ENCODE assay signal across 24 mouse cellular contexts in genomic region chr5:133320206-133320605, GRCm38 (mm10).
"Had no signal": no experiment of that assay in that cellular context is flagged by ENCODE, and none has a peak within 500 bp of the region (broad histone marks: within the 10 kb centered on the region; RNA-seq: fewer than 3 reads in every experiment).

No protein-coding gene starts in this region.

- H3K4me2 ChIP-seq: heart, embryonic 11.5 days; heart, embryonic 13.5 days; heart, embryonic 15.5 days; hindbrain, embryonic 13.5 days; hindbrain, embryonic 15.5 days; kidney, embryonic 15.5 days; limb, embryonic 12.5 days; liver, embryonic 11.5 days had no signal

- H3K4me3 ChIP-seq: heart, adult 2 months; heart, embryonic 13.5 days; heart, embryonic 15.5 days; hindbrain, embryonic 13.5 days; hindbrain, embryonic 15.5 days; kidney, embryonic 15.5 days; left cerebral cortex, adult 2 months; limb, embryonic 10.5 days; limb, embryonic 12.5 days had no signal

- DNase-seq: gastrocnemius, postnatal 14 days; gastrocnemius, postnatal 36 days; heart, adult 11 months; heart, adult 2 months; heart, postnatal 14 days; heart, postnatal 36 days; kidney, adult 11 months; kidney, adult 2 months; kidney, adult 9 months; kidney, postnatal 14 days; kidney, postnatal 36 days had no signal

- ATAC-seq: hindbrain, postnatal 0 days; intestine, embryonic 16.5 days had no signal

- H3K36me3 ChIP-seq: heart, embryonic 13.5 days; heart, embryonic 15.5 days; hindbrain, embryonic 13.5 days; hindbrain, embryonic 15.5 days; kidney, embryonic 15.5 days; limb, embryonic 10.5 days; limb, embryonic 12.5 days had no signal

- H3K4me1 ChIP-seq: heart, embryonic 13.5 days; heart, embryonic 15.5 days; hindbrain, embryonic 13.5 days; hindbrain, embryonic 15.5 days; kidney, embryonic 15.5 days; limb, embryonic 10.5 days; limb, embryonic 12.5 days had no signal

- H3K9me3 ChIP-seq: heart, embryonic 13.5 days; heart, embryonic 15.5 days; hindbrain, embryonic 13.5 days; hindbrain, embryonic 15.5 days; kidney, embryonic 15.5 days; limb, embryonic 10.5 days; limb, embryonic 12.5 days had no signal

- H3K27ac ChIP-seq: heart, adult 2 months; heart, embryonic 13.5 days; heart, embryonic 15.5 days; hindbrain, embryonic 13.5 days; hindbrain, embryonic 15.5 days; hindbrain, postnatal 0 days; kidney, embryonic 15.5 days; kidney, postnatal 0 days; left cerebral cortex, adult 2 months; limb, embryonic 10.5 days; limb, embryonic 12.5 days had no signal

- H3K27me3 ChIP-seq: heart, embryonic 13.5 days; heart, embryonic 15.5 days; hindbrain, embryonic 13.5 days; hindbrain, embryonic 15.5 days; kidney, embryonic 15.5 days; limb, embryonic 12.5 days had no signal

- H3K9ac ChIP-seq: heart, embryonic 13.5 days; heart, embryonic 15.5 days; hindbrain, embryonic 13.5 days; hindbrain, embryonic 15.5 days; kidney, embryonic 15.5 days; limb, embryonic 12.5 days had no signal
